Comparison of ENCODE assay signal across 13 mouse cellular contexts in genomic region chr1:191099114-191099513, GRCm38 (mm10). TPM values are rescaled to one million over a fixed set of nuclear protein-coding genes. Genes with fewer than 3 reads are reported as not detected.
A peak's percentile ranks its signal among the peaks of the same experiment; 100 is the strongest.
DNase-seq lines count a peak whose midpoint lies in the region; ATAC-seq lines count a peak whose summit lies in the region.
"Had no signal": no experiment of that assay in that cellular context is flagged by ENCODE, and none has a peak within 500 bp of the region (broad histone marks: within the 10 kb centered on the region; RNA-seq: fewer than 3 reads in every experiment).

No protein-coding gene starts in this region.

- H3K36me3 ChIP-seq in hindbrain, embryonic 15.5 days, result no peaks in the 10 kb centered on the region
- no peaks in the 10 kb centered on the region for H3K36me3 ChIP-seq in hindbrain, embryonic 12.5 days
- no peaks in the 10 kb centered on the region for H3K36me3 ChIP-seq in embryonic facial prominence, embryonic 11.5 days (replicated peaks; ENCODE audit: control insufficient read depth, insufficient read depth, low read depth, low read length)
- H3K36me3 ChIP-seq in forebrain, embryonic 13.5 days (ENCODE audit: poor library complexity, severe bottlenecking), result no peaks in the 10 kb centered on the region
- no peaks in the 10 kb centered on the region for H3K36me3 ChIP-seq in midbrain, embryonic 14.5 days (ENCODE audit: control insufficient read depth, insufficient read depth, low read length)

- peak overlapping the region; percentile 100 for H3K4me2 ChIP-seq in hindbrain, embryonic 15.5 days
- no peak overlapping the region; the same call in 1 of the 2 replicates for H3K4me2 ChIP-seq in hindbrain, embryonic 12.5 days (replicated peaks)
- H3K4me2 ChIP-seq in embryonic facial prominence, embryonic 11.5 days (ENCODE audit: low read depth, low read length), result 0 out of 2 replicates have a peak overlapping the region, but pooled peaks have one; percentile 19
- H3K4me2 ChIP-seq in forebrain, embryonic 13.5 days, result peak overlapping the region; percentile 99
- peak overlapping the region; percentile 99; the same call in 1 of the 2 replicates for H3K4me2 ChIP-seq in midbrain, embryonic 14.5 days (ENCODE audit: low read length)

- no peak overlapping the region for H3K9ac ChIP-seq in hindbrain, embryonic 15.5 days
- H3K9ac ChIP-seq in hindbrain, embryonic 12.5 days, result no peak overlapping the region
- H3K9ac ChIP-seq in embryonic facial prominence, embryonic 11.5 days (replicated peaks; ENCODE audit: low read length), result no peak overlapping the region
- H3K9ac ChIP-seq in forebrain, embryonic 13.5 days, result no peak overlapping the region
- H3K9ac ChIP-seq in midbrain, embryonic 14.5 days (replicated peaks; ENCODE audit: low read length), result no peak overlapping the region

- H3K9me3 ChIP-seq in hindbrain, embryonic 15.5 days, result no peaks in the 10 kb centered on the region
- no peaks in the 10 kb centered on the region for H3K9me3 ChIP-seq in hindbrain, embryonic 12.5 days (replicated peaks)
- no peaks in the 10 kb centered on the region for H3K9me3 ChIP-seq in embryonic facial prominence, embryonic 11.5 days (replicated peaks; ENCODE audit: control insufficient read depth, low read length)
- H3K9me3 ChIP-seq in forebrain, embryonic 13.5 days (replicated peaks), result no peaks in the 10 kb centered on the region
- H3K9me3 ChIP-seq in midbrain, embryonic 14.5 days (ENCODE audit: control insufficient read depth, low read length), result no peaks in the 10 kb centered on the region; the same call in 1 of the 2 replicates

- peaks cover 22% of the 10 kb centered on the region for H3K27me3 ChIP-seq in hindbrain, embryonic 15.5 days
- H3K27me3 ChIP-seq in hindbrain, embryonic 12.5 days, result peaks cover 41% of the 10 kb centered on the region
- H3K27me3 ChIP-seq in embryonic facial prominence, embryonic 11.5 days (ENCODE audit: control insufficient read depth, insufficient read depth, low read length), result peaks cover 6% of the 10 kb centered on the region
- H3K27me3 ChIP-seq in forebrain, embryonic 13.5 days, result peaks cover 36% of the 10 kb centered on the region
- H3K27me3 ChIP-seq in midbrain, embryonic 14.5 days (ENCODE audit: control insufficient read depth, insufficient read depth, low read length), result peaks cover 22% of the 10 kb centered on the region; the same call in 1 of the 2 replicates

- no peak overlapping the region for H3K27ac ChIP-seq in hindbrain, embryonic 15.5 days (replicated peaks)
- H3K27ac ChIP-seq in hindbrain, embryonic 12.5 days, result no peak overlapping the region
- no peak overlapping the region for H3K27ac ChIP-seq in embryonic facial prominence, embryonic 11.5 days (replicated peaks; ENCODE audit: low read depth, low read length)
- no peak overlapping the region for H3K27ac ChIP-seq in forebrain, embryonic 13.5 days
- H3K27ac ChIP-seq in midbrain, embryonic 14.5 days (replicated peaks; ENCODE audit: low read depth, low read length), result no peak overlapping the region
- H3K27ac ChIP-seq: macrophage had no signal

- DNase-seq in embryonic facial prominence, embryonic 11.5 days (ENCODE audit: low spot score), result no peak
- no peak for DNase-seq in midbrain, embryonic 14.5 days
- no peak for DNase-seq in urinary bladder, postnatal 10 days (ENCODE audit: low spot score)
- no peak for DNase-seq in urinary bladder, adult 2 months (ENCODE audit: low spot score)
- DNase-seq: gastrocnemius, adult 2 months; right cerebral cortex, postnatal 4 days; thymus, postnatal 14 days had no signal

- peaks cover 17% of the 10 kb centered on the region for H3K4me1 ChIP-seq in hindbrain, embryonic 15.5 days (replicated peaks)
- H3K4me1 ChIP-seq in hindbrain, embryonic 12.5 days, result peaks cover 12% of the 10 kb centered on the region
- H3K4me1 ChIP-seq in embryonic facial prominence, embryonic 11.5 days (ENCODE audit: control insufficient read depth, insufficient read depth, low read length), result no peaks in the 10 kb centered on the region
- peaks cover 12% of the 10 kb centered on the region; the same call in 1 of the 2 replicates for H3K4me1 ChIP-seq in forebrain, embryonic 13.5 days
- no peaks in the 10 kb centered on the region for H3K4me1 ChIP-seq in midbrain, embryonic 14.5 days (ENCODE audit: control insufficient read depth, insufficient read depth, low read length)

- 32% methylated on average over 5 of the region's 5 CpGs for WGBS in hindbrain, embryonic 15.5 days
- WGBS in hindbrain, embryonic 12.5 days, result 36% methylated on average over 5 of the region's 5 CpGs
- WGBS in embryonic facial prominence, embryonic 11.5 days, result 29% methylated on average over 5 of the region's 5 CpGs
- WGBS in forebrain, embryonic 13.5 days, result 41% methylated on average over 5 of the region's 5 CpGs
- 33% methylated on average over 5 of the region's 5 CpGs for WGBS in midbrain, embryonic 14.5 days

- H3K4me3 ChIP-seq in hindbrain, embryonic 15.5 days, result 0 out of 2 replicates have a peak overlapping the region, but pooled peaks have one; percentile 66
- no peak overlapping the region for H3K4me3 ChIP-seq in hindbrain, embryonic 12.5 days
- no peak overlapping the region for H3K4me3 ChIP-seq in embryonic facial prominence, embryonic 11.5 days (ENCODE audit: low read depth, low read length)
- no peak overlapping the region for H3K4me3 ChIP-seq in forebrain, embryonic 13.5 days
- H3K4me3 ChIP-seq in midbrain, embryonic 14.5 days (replicated peaks; ENCODE audit: low read depth, low read length), result no peak overlapping the region

- no peak for ATAC-seq in hindbrain, embryonic 15.5 days (ENCODE audit: low FRiP score, low read depth)
- no peak for ATAC-seq in hindbrain, embryonic 12.5 days (ENCODE audit: low FRiP score)
- ATAC-seq in embryonic facial prominence, embryonic 11.5 days (replicated peaks; ENCODE audit: insufficient number of reproducible peaks, low FRiP score, low TSS enrichment, low read depth), result no peak
- ATAC-seq in forebrain, embryonic 13.5 days, result no peak
- ATAC-seq in midbrain, embryonic 14.5 days (ENCODE audit: low FRiP score, low TSS enrichment), result no peak
- ATAC-seq in CD4-positive, CD25-positive, alpha-beta regulatory T cell, adult 4 months, result no peak
- ATAC-seq: activated CD4-positive, CD25-positive, alpha-beta regulatory T cell, adult 4 months had no signal

RNA-seq across cellular contexts. Expression of gene Batf3, which starts 1.5 kb away (rescaled TPM):
- 2.0 and 2.3 TPM in 2 replicates for polyA plus RNA-seq in hindbrain, embryonic 15.5 days (2015; fragmentation: Nextera tagmentation; extraction: Ambion mirVana)
- polyA plus RNA-seq in hindbrain, embryonic 12.5 days (2016; fragmentation: Nextera tagmentation; extraction: Ambion mirVana), result 2.8 and 3.8 TPM in 2 replicates
- polyA plus RNA-seq in embryonic facial prominence, embryonic 11.5 days (2014; fragmentation: Nextera tagmentation; extraction: Ambion mirVana), result 9.8 and 11.9 TPM in 2 replicates
- polyA plus RNA-seq in forebrain, embryonic 13.5 days (2015; fragmentation: Nextera tagmentation; extraction: Ambion mirVana), result 2.1 and 2.6 TPM in 2 replicates
- polyA plus RNA-seq in midbrain, embryonic 14.5 days (2014; fragmentation: Nextera tagmentation; extraction: Ambion mirVana), result 0.47 and 0.61 TPM in 2 replicates
- polyA plus RNA-seq in CD4-positive, CD25-positive, alpha-beta regulatory T cell, adult 4 months (2017; shearing (Covaris generic)), result not detected
- polyA plus RNA-seq in urinary bladder, adult 2 months (2012; rRNA removed), result 4.5 and 4.7 TPM in 2 replicates
- polyA plus RNA-seq: activated CD4-positive, CD25-positive, alpha-beta regulatory T cell, adult 4 months had no signal

RNA-seq across cellular contexts. Expression of gene Nsl1, which starts 36.3 kb away (rescaled TPM):
- polyA plus RNA-seq in hindbrain, embryonic 15.5 days (2015; fragmentation: Nextera tagmentation; extraction: Ambion mirVana), result 4.6 and 4.9 TPM in 2 replicates
- polyA plus RNA-seq in hindbrain, embryonic 12.5 days (2016; fragmentation: Nextera tagmentation; extraction: Ambion mirVana), result 12.6 and 15.8 TPM in 2 replicates
- polyA plus RNA-seq in embryonic facial prominence, embryonic 11.5 days (2014; fragmentation: Nextera tagmentation; extraction: Ambion mirVana), result 23.4 and 25.1 TPM in 2 replicates
- 19.7 and 20.8 TPM in 2 replicates for polyA plus RNA-seq in forebrain, embryonic 13.5 days (2015; fragmentation: Nextera tagmentation; extraction: Ambion mirVana)
- polyA plus RNA-seq in midbrain, embryonic 14.5 days (2014; fragmentation: Nextera tagmentation; extraction: Ambion mirVana), result 2.7 and 4.9 TPM in 2 replicates
- polyA plus RNA-seq in CD4-positive, CD25-positive, alpha-beta regulatory T cell, adult 4 months (2017; shearing (Covaris generic)), result 1 to 10 TPM; 1.6 to 3.7 TPM
- polyA plus RNA-seq in urinary bladder, adult 2 months (2012; rRNA removed), result 0.80 and 1.3 TPM in 2 replicates

RNA-seq across cellular contexts. Expression of gene Tatdn3, which starts 36.4 kb away (rescaled TPM):
- 14.5 TPM in 2 replicates for polyA plus RNA-seq in hindbrain, embryonic 15.5 days (2015; fragmentation: Nextera tagmentation; extraction: Ambion mirVana)
- 14.5 and 17.6 TPM in 2 replicates for polyA plus RNA-seq in hindbrain, embryonic 12.5 days (2016; fragmentation: Nextera tagmentation; extraction: Ambion mirVana)
- polyA plus RNA-seq in embryonic facial prominence, embryonic 11.5 days (2014; fragmentation: Nextera tagmentation; extraction: Ambion mirVana), result 11.9 and 12.0 TPM in 2 replicates
- 10.5 and 12.5 TPM in 2 replicates for polyA plus RNA-seq in forebrain, embryonic 13.5 days (2015; fragmentation: Nextera tagmentation; extraction: Ambion mirVana)
- 15.9 and 16.0 TPM in 2 replicates for polyA plus RNA-seq in midbrain, embryonic 14.5 days (2014; fragmentation: Nextera tagmentation; extraction: Ambion mirVana)
- 10 to 100 TPM; 10.8 to 11.5 TPM for polyA plus RNA-seq in CD4-positive, CD25-positive, alpha-beta regulatory T cell, adult 4 months (2017; shearing (Covaris generic))
- 32.4 and 36.2 TPM in 2 replicates for polyA plus RNA-seq in urinary bladder, adult 2 months (2012; rRNA removed)
